Mouse (Mus musculus) lung, postnatal 36 days (tissue): ENCODE measurements around the gene Pm20d2.

ENCODE experiments used
- DNase-seq: peaks from one replicate; pipeline ENCODE4 v3.0.0; 2022; ENCODE audit warnings: mixed read lengths

Pm20d2 gene

DNA sequence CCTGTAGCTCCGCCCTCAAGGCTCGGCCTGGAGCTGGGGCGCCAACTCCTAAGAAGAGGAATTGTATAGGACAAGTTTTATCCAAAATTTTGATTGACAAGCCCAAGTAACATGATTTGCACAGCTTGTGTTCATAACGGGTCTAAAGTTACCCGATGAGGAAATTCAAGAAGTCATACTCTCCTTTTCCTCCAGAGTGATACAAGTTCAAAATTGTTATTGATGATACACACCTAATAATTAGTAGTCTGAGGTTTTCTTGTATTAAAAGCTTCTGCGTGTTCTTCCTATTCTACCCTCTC lies at the start of gene Pm20d2:
TSS of gene Pm20d2 (minus strand) at position 3 of the 302 bp plus-strand sequence.
- no peak for DNase-seq

DNA sequence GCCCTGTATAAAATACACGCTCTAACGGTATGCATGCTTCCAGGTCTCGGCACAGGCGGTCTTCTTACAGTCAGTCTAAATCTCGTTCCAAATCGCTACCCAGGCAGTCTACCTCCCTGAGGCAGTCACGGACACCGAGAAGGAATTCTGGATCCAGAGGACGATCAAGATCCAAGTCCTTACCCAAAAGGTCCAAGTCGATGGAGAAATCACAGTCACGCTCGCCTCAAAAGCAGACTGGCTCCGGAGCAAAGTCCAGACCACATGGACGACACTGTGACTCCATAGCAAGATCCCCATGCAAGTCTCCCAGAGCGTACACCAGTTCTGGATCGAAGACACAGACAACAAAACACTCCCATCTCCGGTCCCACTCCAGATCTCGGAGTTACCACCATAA lies 41.3 kb upstream of the Pm20d2 start:
- no peak for DNase-seq

DNA sequence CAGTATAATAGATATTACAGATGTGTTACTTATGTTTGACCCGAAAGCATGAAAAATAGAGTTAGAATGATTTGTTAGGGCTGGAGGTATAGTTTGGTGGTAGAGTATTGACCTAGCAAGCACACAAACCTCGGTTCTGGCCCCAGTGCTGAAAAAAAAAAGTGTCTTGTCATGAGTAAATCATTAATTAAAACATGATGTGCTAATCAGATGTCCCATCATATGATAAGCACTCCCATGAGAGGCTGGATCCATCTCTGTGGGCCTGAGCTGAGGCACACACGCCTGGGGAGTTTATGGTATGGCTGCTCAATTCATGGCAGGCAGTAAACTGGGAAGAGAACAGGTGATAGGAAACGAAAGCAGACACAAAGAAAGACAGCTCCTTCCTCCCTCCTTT lies 40.1 kb upstream of the Pm20d2 start:
- DNase-seq = no peak

DNA sequence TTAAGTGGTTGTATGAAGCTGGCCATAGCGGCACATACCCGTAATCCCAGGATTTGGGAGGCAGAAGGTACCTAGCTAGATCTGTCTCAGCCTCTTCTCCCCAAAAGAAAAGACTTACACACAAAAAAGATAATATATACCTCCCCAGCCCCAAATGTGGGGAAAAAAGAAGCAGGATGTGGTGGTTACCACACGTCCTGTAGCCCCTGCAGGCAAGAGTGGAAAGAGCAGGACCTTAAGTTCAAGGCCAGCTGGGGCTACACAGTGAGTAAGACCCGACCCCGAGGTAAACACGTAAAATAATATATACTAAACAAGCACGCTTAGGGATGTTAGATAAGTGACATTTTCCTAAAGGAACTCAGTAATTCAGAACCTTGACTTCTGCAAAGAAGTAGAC lies 37.6 kb upstream of the Pm20d2 start:
- DNase-seq = no peak

DNA sequence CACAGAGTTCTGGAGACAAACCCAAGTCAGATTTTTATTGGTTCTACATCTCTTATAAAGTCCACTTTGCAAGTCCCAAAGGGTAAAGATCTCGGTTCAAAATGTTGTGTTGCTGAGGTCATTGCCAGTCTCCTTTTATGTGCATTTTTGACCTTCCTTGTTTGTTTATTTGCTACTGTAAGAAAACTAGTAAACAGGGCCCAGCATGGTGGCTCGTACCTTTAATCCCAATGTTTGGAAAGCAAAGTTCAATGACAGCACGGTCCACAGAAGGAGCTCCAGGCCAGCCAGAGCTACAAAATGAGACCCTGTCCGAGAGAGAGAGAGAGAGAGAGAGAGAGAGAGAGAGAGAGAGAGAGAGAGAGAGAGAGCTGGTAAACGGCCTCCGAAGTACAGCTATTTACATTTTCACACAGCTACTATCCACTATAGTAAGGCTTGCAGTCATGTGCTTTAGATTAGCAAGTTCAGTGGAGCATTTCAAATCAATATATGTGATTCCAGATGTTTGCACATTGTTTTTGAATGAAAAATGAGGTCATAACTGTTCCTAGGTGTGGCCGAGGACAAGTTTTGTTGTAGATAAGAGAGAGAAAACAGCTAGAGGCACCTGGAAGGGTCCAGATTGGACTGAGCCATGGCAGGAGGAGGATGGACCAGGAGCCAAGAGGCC lies 34.6 kb upstream of the Pm20d2 start:
- no peak for DNase-seq

DNA sequence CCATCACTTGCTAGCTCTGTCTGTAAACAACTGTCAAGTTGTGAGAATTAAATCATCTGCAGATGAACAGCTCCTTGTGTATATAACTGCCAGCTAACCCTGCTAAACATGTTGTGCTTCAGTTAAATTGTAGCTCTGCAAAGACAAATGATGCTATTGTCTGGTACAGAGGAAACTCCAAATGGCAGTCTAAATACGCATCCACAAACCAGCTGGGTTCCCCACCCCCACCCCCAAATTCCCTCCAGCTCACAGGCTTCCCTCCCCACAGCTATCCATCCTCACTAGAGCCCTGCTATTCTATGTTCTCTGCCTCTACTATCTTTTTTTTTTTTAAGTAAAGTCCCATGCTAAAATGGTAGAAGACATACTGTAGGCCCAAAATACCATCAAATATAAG lies 32.3 kb upstream of the Pm20d2 start:
- no peak for DNase-seq

DNA sequence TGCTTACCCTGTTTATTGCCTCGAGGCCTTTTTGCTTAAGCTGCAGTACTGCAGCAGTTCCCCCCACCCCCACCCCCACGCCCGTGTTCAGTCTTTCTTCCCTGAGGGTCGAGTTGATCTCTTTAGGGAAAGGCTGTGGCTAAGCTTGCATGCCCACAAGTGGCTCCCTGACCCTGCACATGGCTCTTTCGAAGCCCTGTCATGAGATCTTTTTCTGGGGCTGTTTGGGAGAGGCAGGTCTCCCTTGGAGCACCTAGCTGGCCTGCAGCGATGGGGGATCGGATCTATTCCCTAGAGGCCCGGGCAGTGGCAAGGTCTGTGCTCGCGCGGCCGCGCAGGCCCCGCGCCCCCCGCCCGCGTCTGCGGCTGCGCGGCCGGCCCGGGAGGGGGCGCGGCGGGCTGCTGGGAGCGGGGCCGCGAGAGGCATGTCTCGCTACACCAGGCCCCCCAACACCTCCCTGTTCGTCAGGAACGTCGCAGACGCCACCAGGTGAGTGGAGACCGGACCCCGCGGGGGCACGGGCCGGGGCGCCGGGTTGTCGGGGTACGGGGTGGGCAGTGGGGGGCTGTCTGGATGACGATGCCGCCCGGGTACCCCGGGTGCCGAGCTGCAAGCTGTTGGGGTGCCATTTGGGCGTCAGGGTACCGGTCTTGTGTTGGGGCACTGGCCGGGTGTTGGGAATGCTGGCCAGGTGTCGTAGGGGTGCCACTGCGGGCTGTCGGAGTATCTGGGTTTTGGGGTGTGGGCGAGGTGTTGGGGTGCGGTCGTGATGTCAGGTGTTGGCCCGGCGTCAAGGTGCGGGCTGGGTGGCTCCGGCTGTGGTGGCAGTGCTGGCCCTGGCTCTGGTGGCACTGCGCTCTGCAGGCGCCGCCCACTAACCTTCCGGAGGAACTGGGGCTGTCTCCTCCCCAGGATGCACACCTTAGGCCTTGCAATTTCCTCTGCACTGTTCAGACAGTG lies 19.6 kb upstream of the Pm20d2 start, which contains the start of gene Srsf12:
TSS of gene Srsf12 (plus strand) at position 111 of the 961 bp plus-strand sequence.
- DNase-seq = peak; percentile 28

DNA sequence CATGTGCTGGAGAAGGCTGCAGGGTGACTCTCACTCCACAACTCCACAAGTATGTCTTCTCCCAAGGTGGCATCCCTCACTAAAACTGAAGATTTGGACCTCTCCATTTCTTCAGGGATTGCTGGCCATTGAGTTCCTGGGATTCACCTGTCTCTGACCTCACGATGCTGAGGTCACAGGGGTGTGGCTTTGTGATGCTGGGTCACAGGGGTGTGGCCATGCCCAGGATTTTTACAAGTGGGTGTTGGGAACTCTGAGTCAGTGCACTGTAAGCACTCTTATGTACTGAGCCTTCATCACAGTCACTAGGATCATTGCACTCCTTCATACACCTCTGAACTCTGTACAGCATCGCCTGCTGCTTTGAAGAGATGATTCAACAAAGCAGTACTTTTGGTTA lies 18.0 kb upstream of the Pm20d2 start:
- no peak for DNase-seq

DNA sequence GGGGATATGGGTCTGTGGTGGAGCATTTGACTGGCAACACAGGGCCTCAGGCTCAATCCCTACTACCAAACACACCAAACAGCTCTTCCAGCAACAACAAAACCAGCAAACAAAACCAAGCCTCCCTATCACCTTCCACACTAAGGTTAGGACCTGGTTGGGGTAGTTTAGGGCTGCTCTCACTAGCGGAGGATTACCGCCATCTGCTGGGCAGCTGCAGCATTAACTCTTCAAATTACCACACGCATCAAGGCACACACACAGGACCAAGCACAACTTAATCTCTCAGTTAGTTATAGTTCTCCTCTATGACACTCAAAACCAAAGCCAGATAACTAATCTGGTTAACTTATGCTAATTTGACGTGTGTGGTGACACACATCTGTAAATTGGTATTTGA lies 15.1 kb upstream of the Pm20d2 start:
- DNase-seq = peak; percentile 65

DNA sequence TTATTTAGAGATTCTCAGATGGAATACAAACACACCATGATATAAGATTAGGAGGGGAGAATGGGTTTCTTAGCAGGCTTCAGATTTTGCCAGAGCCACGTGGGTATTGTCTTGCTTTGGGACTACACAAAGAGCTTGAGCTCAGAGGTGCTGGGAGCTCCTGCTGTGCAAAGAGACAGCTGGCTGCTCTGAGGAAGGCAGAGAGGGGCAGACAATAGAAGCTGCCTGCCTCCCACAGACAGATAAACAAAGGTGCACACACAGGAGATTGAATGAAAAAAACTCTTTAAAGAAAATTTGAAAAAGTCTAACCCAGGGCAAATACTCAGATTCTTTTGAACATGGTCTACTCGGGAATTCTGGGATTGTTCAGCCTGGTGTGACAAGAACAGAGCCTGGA lies 8.6 kb upstream of the Pm20d2 start:
- DNase-seq = no peak

DNA sequence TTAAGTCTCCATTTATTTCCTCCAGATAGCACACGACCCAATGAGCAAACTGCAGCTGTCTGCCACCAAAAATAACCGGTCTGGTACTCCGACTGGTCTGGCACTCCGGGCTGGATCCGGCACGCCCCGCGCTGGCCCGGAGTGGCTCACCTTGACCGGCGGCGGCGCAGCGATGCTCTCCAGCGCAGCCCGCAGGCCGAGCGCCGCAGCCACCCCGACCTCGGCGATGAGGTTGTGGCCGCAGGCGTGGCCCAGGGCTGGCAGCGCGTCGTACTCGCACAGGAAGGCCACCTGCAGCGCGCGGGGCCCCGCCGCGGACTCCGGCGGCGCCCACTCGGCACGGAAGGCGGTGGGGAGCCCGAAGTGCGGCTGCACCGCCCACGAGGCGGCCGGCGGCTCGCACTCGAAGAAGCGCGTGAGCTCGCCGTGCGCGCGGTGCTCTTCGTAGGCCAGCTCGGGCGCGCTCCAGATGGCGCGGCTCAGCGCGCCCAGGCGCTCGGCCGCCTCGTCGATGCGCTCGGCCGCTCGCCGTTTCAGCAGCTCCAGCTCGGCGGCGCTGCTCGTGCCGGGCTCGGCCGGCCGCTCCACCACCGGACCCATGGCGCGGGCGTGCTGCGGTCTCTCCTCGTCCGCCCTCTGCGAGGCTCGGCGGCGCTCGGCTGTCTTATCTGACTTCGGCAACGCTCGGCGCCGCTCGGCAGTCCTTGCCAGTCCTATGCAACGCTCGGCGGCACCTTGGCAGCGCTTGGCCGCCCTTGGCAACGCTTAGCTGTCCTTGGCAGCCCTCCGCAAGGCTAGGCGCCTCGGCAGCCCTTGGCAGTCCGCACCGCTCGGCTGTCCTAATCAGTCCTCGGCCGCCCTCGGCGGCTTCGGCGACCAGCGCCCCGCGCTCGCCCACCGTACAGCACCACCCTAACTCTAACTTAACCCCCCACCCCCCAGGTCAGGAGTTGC lies 479 bp downstream of the Pm20d2 start:
- peak; percentile 89 for DNase-seq

DNA sequence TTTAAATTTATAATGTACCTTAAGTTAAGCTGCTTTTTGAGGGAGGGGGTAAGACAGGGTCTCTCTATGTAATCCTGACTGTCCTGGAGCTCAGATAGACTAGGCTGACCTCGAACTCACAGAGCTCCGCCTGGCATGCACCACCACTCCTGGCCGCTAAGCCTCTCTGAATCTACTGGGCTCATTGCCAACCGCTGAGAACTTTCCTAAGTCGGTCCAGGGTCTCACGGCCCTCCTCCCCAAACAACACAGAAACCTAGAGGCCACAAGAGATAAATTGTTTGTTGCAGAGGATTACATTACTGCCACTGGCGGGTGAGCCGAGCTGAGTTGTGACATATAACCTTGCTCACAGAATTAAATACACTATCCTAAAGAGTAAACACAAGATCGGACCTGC lies 1.4 kb downstream of the Pm20d2 start:
- DNase-seq = peak; percentile 54

DNA sequence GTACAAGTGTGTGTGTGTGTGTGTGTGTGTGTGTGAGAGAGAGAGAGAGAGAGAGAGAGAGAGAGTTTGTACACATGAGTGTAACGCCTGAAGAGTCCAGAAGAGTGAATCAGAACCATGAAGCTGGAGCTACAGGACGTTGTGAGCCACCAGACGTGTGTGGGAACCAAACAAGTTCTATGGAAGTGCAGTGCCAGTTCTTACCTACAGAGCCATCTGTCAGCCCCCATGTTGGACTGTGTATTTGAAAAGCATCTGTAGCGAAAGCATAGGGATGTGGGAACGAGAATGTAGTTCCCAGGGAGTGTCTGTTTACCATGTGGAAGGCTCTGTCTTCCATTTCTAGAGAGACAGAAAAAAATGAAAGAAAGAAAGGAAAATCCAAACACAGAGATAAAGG lies 6.1 kb downstream of the Pm20d2 start:
- DNase-seq = no peak

DNA sequence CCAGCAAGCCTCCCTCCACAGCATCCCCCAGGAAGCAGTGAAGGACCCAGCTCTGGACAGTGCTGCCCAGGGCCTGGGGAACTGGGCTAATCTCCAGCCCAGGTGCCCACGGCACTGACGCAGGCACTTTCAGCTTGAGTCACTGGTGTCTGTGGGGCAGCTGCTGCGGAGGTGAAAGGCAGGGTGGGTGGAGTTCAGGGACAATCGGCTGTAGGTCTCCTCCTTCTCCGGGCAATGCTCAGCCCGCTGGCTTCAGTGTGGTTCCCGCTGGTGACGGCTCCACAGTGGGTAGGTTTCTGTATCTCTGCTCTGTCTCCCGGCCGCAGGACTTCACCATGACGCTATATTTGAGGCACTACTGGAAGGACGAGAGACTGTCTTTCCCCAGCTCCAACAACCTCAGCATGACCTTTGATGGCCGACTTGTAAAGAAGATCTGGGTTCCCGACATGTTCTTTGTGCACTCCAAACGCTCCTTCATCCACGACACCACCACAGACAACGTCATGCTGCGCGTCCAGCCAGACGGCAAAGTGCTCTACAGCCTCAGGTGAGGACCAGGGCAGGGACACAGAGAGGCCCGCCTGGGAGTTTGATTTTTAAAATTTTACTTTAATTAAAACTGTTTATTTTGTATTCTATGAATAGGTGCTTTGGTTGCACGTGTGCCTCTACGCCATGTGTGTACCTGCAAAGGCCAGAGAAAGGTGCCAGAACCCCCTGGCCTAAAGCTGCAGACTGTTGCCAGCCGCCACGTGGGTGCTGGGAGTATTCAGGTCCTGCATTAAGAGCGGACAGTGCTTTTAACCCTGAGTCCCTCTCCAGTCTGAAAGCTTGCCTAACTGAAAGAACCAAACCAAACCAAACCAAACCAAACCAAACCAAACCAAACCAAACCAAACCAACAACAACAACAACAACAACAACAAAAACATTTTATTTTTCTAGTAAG lies 37.2 kb downstream of the Pm20d2 start:
- DNase-seq = no peak

DNA sequence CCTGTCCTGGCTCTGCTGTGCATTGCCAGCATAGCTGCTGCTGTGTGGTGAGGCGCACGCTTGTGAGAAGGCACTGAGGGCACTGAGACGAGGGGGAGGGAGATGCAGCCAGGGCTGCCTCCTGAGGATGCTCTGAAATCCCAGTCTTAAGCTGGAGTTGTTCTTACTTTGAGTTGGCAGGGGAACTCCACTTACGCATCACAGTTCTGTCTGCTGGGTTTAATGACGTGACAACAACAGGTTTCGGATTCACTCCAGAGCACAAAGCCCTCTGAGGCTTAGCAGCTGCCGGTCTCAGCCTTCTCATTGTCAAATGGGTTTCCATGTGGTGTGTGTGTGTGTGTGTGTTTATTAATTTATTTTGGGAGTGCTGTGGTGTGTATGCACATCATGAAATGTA lies 40.4 kb downstream of the Pm20d2 start:
- DNase-seq = no peak

DNA sequence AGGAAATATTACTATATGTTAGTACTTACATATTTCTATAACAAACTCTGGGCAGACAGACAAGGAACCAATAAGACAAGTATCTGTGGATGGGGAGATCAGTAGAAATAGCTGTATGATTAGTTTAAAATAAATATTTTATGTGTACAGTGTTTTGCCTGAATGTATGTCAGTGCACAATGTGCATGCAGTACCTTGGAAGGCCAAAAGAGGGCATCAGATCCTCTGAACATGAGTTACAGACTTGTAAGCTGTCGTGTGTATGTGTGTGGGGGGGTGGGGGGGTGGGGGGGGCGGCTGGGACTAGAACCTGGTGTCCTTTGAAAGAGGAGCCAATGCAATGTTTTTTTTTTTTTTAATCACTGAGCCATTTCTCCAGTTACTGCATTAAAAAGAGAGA lies 41.7 kb downstream of the Pm20d2 start:
- DNase-seq = peak; percentile 80

DNA sequence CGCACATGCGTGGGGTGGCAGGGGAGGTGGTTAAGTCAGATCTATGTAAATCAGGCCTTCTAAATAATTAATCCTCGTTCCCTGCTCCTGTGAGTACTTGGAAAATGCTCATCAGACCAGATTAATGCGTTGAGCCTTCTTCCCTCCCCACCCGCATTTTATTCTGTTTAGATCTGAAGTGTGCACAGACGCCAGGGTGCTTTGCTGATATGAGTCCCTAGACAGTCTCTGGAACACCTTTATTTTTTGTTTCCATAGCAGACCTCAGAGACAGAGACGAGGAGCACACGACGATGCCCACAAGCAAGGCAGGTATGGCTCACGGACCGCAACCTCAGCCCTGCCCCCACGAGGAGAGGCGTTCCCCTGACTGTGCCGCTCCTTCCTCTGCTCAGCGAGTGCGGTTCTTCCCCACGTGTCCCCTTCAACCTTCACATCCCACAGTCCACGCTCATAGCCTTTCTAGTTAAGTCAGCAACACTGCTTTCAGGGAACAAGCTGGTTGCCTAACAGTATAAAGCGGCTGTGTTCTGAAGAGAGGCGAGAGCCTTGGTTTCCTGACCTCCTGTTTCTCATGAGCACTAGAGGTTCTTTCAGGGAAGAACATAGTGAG lies 42.8 kb downstream of the Pm20d2 start:
- no peak for DNase-seq

DNA sequence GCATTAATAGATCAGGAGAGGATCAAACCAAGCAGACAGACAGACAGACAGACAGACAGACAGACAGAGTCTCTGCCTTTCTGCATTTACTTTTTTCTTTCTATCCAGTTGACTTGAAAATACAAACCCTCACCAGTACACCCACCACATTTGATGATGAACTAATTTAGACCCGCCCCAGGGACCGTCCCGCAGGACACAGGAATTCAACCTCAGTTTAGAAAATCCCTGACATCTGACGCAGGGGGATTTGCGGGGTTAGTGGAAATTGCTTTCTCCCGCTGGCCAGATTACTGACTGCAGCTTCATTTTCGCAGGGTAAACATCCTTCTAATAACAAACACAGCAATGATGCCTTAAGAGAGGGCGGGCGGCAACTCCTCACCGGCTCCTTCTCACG lies 57.3 kb downstream of the Pm20d2 start, which contains the start of gene Gabrr1:
TSS of gene Gabrr1 (plus strand) at position 301 of the 400 bp plus-strand sequence.
- DNase-seq = no peak

DNA sequence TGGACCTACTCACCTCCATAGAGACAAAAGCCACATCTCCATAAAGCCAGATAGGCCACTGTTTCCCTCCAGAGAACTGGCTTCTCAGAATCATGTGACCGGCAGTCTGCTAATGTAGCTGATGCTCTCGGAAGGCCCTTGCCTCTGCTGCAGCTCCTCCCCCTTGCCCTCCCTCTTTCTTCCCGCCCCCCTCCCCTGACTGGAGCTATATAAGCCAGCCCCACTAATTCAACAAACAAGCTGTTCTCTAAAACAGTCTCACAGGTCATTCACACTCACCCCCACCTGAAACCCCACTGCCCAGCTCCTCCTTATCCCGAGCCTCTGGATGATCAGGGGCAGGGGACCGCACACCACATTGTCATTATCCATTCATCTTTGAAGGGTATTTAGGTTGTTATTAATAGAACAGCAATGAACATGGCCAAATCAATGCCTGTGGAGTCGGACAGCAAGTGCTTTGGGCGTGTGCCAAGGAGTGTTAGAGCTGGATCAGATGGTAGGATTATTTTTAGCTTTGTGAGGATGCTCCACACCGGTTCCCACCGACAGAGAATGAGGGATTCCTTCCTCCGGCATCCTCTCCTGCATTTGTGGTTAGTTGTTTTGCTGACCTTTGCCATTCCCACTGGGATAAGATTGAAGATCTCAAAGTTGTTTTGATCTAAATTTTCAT lies 64.0 kb downstream of the Pm20d2 start:
- no peak for DNase-seq

DNA sequence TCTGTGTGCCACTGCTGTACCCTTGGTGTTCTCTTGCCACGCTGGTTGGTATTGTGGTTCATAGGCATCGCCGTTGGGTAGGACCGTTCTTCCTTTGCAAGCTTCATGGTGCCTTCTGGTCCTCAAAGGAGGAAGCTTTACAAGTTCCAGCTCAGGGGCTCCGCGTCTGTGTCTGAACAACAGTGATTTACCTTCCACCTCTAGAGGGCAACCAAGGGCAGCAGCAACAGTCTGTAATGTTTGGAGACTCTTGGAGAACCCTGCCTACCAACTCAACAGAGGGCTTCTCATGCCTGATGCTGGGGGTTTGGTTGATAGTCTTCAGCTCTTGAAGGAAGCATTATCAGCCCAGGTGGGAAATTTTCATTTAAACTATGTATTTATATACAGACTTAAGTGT lies 65.0 kb downstream of the Pm20d2 start:
- peak; percentile 65 for DNase-seq
